Mouse (Mus musculus) stomach, embryonic 14.5 days (tissue): ENCODE results near the gene Rsph6a. TPM values are rescaled to one million over a fixed set of nuclear protein-coding genes. Genes with fewer than 3 reads are reported as not detected.

Experiments
- ATAC-seq: fragments of 200-750 bp; cut with Nextera tagmentation; 2 replicates; pipeline ENCODE4 v1.8.0; 2017; ENCODE audit warnings: low read depth, moderate TSS enrichment; ENCODE audit not compliant: insufficient number of reproducible peaks, insufficient read depth, low FRiP score
- H3K27ac ChIP-seq: fragments of 300-500 bp; sonication (generic); 2 replicates; pipeline ENCODE4 v1.5.1; 2014; ENCODE audit warnings: mild to moderate bottlenecking, low read length, moderate library complexity, mixed read lengths
- H3K27me3 ChIP-seq: fragments of 300-500 bp; sonication (generic); 2 replicates; pipeline ENCODE4 v1.6.1; 2014; ENCODE audit warnings: low read length, control low read depth, mixed read lengths; ENCODE audit not compliant: control insufficient read depth, insufficient read depth
- H3K36me3 ChIP-seq: fragments of 300-500 bp; sonication (generic); 2 replicates; pipeline ENCODE4 v1.6.1; 2014; ENCODE audit warnings: mild to moderate bottlenecking, control low read depth, low read length, moderate library complexity, mixed read lengths; ENCODE audit not compliant: control insufficient read depth, insufficient read depth
- H3K4me1 ChIP-seq: fragments of 300-500 bp; sonication (generic); 2 replicates; pipeline ENCODE4 v1.6.1; 2014; ENCODE audit warnings: low read length, control low read depth, mixed read lengths; ENCODE audit not compliant: control insufficient read depth, insufficient read depth
- H3K4me2 ChIP-seq: fragments of 300-500 bp; sonication (generic); replicated peaks from 2 replicates; pipeline ENCODE4 v1.6.1; 2014; ENCODE audit warnings: low read depth, low read length, control low read depth
- H3K4me3 ChIP-seq: fragments of 300-500 bp; sonication (generic); 2 replicates; pipeline ENCODE4 v1.5.1; 2014; ENCODE audit warnings: low read depth, low read length, control low read depth
- H3K9ac ChIP-seq: fragments of 300-500 bp; sonication (generic); replicated peaks from 2 replicates; pipeline ENCODE4 v1.6.1; 2014; ENCODE audit warnings: low read depth, mild to moderate bottlenecking, control low read depth, low read length, moderate library complexity, mixed read lengths
- H3K9me3 ChIP-seq: fragments of 300-500 bp; sonication (generic); 2 replicates; pipeline ENCODE4 v1.6.1; 2016; ENCODE audit warnings: low read depth, low read length, control low read depth; ENCODE audit not compliant: control insufficient read depth
- WGBS: fragments of 180-500 bp; shearing (Covaris S2); extraction: QIAGEN DNeasy Blood & Tissue Kit; methylation state at CpG from one replicate; pipeline ENCODE4 v1.1.7; 2014; 5-methylcytosine and 5-hydroxymethylcytosine counted together
- polyA plus RNA-seq: library from polyadenylated mRNA; unstranded; fragments of >200 nt; fragmentation: Nextera tagmentation; extraction: Ambion mirVana; gene quantifications from 2 replicates; pipeline ENCODE4 v1.2.1, GENCODE M21; 2014

The Rsph6a gene
- polyA plus RNA-seq, 1 experiment from 2014 or later, result not detected

DNA sequence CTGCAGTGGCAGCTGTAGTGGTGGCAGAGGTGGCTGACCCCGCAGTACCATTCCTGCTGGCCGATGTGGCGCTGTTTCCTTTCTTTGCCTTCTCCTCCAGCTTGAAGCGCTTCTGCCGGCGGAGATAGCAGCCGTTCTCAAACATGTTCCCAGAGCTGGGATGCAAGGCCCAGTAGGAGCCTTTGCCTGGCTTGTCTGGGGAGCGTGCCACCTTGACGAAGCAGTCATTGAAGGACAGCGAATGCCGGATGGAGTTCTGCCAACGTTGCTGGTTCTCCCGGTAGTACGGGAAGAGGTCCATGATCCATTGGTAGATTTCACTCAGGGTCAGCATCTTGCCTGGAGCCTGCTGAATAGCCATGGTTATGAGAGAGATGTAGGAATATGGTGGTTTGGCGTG lies 40.0 kb upstream of the Rsph6a start:
- Histone ChIP-seq H3K4me3 (no peak overlapping the region), H3K9me3 (no peaks in the 10 kb centered on the region), H3K4me1 (peaks cover 15% of the 10 kb centered on the region; the same call in 1 of the 2 replicates), H3K36me3 (no peaks in the 10 kb centered on the region), H3K4me2 (no peak overlapping the region), H3K27ac (no peak overlapping the region), H3K27me3 (no peaks in the 10 kb centered on the region), H3K9ac (no peak overlapping the region)
- 67% methylated on average over 15 of the region's 15 CpGs for WGBS
- no peak for ATAC-seq

GRCm38 (mm10) chr7:19016042-19016441 lies 38.4 kb upstream of the Rsph6a start:
- 83% methylated on average over 4 of the region's 4 CpGs for WGBS
- no peak overlapping the region for H3K4me2 ChIP-seq

DNA sequence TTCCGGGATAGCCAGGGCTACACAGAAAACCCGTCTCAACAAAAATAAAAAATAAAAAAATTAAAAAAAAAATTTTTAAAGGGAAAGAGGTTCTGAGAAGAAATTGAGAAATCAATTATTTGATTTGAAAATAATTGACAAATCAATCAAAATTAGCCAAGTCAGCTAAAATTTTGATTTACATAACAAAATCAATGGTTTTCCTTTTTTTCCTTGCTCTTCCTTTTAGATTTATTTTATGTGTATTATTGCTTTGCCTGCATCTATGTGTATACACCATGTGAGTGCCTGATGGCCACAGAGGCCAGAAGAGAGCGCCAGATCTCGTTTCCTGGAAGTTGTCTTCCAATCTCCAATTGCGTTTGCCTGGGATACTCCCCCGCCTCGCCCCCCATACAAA lies 36.6 kb upstream of the Rsph6a start:
- Histone ChIP-seq H3K36me3 (no peaks in the 10 kb centered on the region), H3K9me3 (no peaks in the 10 kb centered on the region), H3K27me3 (peaks cover 11% of the 10 kb centered on the region), H3K27ac (no peak overlapping the region), H3K4me1 (0 out of 2 replicates have a peak, but pooled peaks cover 3% of the 10 kb centered on the region), H3K4me2 (no peak overlapping the region), H3K4me3 (no peak overlapping the region), H3K9ac (no peak overlapping the region)
- WGBS, result 86% methylated on average over 7 of the region's 7 CpGs
- ATAC-seq, result no peak

More at GRCm38 (mm10) chr7:19016042-19016441, 38.4 kb upstream of the Rsph6a start:
- no peak overlapping the region for H3K27ac ChIP-seq
- H3K4me1 ChIP-seq, result peaks cover 14% of the 10 kb centered on the region; the same call in 1 of the 2 replicates
- ATAC-seq, result no peak
- H3K27me3 ChIP-seq, result no peaks in the 10 kb centered on the region
- no peak overlapping the region for H3K4me3 ChIP-seq
- H3K36me3 ChIP-seq, result no peaks in the 10 kb centered on the region
- no peaks in the 10 kb centered on the region for H3K9me3 ChIP-seq
- H3K9ac ChIP-seq, result no peak overlapping the region

DNA sequence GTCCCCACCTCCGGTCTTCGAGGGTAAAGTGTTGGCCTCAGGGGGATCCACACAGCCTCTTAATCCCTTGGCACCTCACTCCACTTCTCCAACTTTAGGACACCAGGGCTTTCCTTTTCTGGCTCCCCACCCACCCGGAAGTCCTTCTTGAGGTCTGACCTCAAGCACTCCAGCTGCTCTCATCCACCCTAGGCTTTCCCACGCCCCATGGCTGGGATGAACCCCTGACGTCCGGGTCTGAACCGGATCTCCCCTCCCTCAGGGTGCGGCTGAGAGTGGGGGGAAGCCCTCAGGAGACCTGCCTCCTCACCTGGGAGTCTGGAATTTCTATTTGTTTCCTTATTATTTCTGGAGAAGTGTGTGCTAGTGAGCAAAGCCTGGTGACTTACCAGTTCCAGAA lies 33.4 kb upstream of the Rsph6a start:
- Histone ChIP-seq H3K4me2 (peak overlapping the region; percentile 23; the same call in 1 of the 2 replicates), H3K4me1 (peaks cover 14% of the 10 kb centered on the region), H3K9ac (no peak overlapping the region), H3K27me3 (peaks cover 16% of the 10 kb centered on the region), H3K9me3 (no peaks in the 10 kb centered on the region), H3K27ac (no peak overlapping the region), H3K4me3 (peak overlapping the region; percentile 95; the same call in 1 of the 2 replicates), H3K36me3 (no peaks in the 10 kb centered on the region)
- no peak for ATAC-seq
- 9% methylated on average over 8 of the region's 8 CpGs for WGBS

DNA sequence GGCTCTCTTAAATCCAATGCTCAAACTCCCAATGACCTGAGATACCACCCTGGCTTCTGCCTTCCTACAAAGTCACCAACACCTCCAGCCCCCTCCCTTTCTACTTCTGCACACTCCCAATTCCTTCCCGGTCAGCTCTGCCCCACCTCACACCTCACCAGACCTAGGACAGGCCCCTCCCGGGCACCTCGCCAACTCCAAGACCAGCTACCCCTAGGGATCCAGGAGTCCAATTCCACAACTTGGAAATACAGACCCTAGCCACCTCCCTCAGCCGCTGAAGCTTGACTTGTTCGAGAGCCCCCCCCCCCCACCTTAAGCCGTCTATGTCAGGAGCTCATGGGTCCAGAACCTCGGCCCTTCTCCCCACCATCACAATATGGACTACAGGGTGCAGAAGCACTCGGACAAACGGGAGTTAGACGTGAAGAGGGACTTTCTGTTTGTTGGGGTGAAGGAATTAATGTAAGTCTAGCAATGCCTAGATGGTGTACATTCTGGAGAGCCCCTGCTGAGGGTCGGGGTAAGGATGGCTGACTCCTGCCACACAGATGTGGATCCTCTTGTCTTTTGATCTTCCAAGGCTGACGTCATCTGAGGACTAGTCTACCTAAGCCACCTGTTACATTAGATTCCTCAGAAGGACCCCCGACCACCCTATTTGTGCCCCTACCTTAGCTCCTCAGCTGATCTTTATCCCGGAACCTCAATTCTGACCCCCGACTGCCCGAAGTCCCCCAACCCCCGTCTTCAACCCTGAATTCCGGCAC lies 32.1 kb upstream of the Rsph6a start:
- H3K9me3 ChIP-seq, result no peaks in the 10 kb centered on the region
- ATAC-seq, result no peak
- peak overlapping the region; percentile 95 for H3K4me3 ChIP-seq
- peak overlapping the region; percentile 23; the same call in 1 of the 2 replicates for H3K4me2 ChIP-seq
- no peak overlapping the region; the same call in 1 of the 2 replicates for H3K9ac ChIP-seq
- H3K27ac ChIP-seq, result no peak overlapping the region; the same call in 1 of the 2 replicates
- H3K27me3 ChIP-seq, result peaks cover 16% of the 10 kb centered on the region
- peaks cover 14% of the 10 kb centered on the region for H3K4me1 ChIP-seq
- WGBS, result 46% methylated on average over 18 of the region's 18 CpGs
- no peaks in the 10 kb centered on the region for H3K36me3 ChIP-seq

DNA sequence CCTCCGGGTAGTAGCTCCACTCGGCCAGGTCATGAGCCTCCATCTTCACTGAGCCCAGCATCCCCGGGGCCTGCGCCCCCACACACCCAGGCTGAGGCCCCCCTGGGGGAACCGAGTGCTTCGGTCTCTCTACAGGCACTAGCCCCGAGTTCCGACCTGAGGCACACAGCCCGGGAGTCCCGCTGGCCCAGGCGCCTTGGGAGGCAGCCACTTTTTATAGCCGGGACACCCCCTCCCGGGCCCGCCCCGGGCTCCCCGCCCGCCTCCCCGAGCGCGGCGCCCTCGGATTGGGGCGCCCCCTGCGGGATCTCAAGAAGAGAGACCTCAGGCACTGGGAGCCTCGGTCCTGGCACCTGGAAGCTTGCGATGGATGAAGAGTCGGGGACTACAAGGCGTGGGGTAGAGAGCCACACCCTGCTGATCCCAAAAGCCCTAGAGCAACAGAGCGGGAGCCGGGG lies 31.1 kb upstream of the Rsph6a start, which contains the start of gene Foxa3:
Gene Foxa3 (minus strand): TSS at position 182 of the 458 bp plus-strand sequence.
- Histone ChIP-seq H3K4me2 (peak within 1 kb of the TSS; percentile 59), H3K4me3 (peak within 1 kb of the TSS; percentile 95), H3K27me3 (peaks cover 16% of the 10 kb centered on the region), H3K9me3 (no peaks in the 10 kb centered on the region), H3K4me1 (peaks cover 14% of the 10 kb centered on the region), H3K36me3 (no peaks in the 10 kb centered on the region), H3K27ac (peak within 1 kb of the TSS; percentile 48), H3K9ac (peak within 1 kb of the TSS; percentile 92)
- 3% methylated on average over 30 of the region's 30 CpGs for WGBS
- peak; percentile 51 for ATAC-seq

DNA sequence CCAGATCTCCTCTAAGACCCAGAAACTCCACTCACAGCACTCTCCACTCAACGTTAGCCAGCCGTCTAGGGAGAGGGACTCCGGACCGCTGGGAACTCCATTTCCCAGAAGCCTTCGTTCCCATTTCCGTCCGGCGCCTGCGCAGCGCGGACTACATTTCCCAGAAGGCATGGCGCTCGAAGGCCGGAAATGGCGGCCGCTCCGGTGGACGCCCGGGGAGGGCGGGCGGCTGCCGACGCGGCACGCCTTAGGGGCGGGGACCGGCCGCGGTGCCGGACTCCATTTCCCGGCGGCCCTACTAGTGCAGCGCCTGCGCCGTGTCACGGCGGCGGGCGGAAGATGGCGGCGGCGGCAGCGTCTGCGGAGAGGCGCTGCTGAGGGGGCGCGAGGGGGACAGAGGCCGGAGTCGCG lies 30.4 kb upstream of the Rsph6a start, which contains the start of gene Sympk:
Gene Sympk (plus strand): TSS at position 282 of the 411 bp plus-strand sequence.
- peak within 1 kb of the TSS; percentile 59 for H3K4me2 ChIP-seq
- peak within 1 kb of the TSS; percentile 95 for H3K4me3 ChIP-seq
- peak; percentile 94 for ATAC-seq
- H3K27ac ChIP-seq, result peak within 1 kb of the TSS; percentile 48
- WGBS, result under 1% methylated on average over 50 of the region's 50 CpGs
- peaks cover 14% of the 10 kb centered on the region for H3K4me1 ChIP-seq
- peaks cover 6% of the 10 kb centered on the region for H3K36me3 ChIP-seq
- no peaks in the 10 kb centered on the region for H3K9me3 ChIP-seq
- H3K27me3 ChIP-seq, result peaks cover 16% of the 10 kb centered on the region
- peak within 1 kb of the TSS; percentile 92 for H3K9ac ChIP-seq

DNA sequence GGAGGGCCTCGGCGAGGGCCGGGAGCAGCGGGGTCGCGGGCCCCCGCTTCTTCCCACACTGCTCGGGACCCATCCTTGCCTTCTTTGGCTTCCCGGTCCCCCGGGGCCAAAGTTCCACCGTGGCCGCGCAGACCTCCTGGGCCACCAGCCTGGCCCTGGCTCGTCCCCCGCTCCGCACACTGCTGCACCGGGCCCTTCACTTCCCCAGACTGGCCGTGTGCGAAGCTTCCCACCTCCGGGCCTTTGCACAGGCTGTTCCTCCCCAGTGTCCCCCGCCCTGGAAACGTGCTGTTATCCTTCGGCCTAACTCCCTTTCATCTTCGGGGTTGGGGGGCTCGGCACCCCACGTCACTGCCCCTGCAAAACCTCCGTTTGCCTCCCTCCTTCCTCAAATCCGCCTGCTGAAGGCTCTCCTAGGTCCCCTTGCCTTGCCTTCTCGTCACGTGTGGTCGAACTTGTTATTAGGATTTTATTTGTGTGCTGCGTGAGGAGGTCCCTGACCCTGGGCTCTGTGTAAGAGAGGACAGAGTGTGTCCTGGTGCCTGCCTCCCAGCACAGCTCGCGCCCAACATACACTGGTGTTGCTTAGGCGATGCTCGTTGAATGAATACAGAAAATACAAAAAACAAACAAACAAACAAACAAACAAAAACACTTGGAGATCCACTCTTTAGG lies 29.8 kb upstream of the Rsph6a start:
- peaks cover 14% of the 10 kb centered on the region for H3K4me1 ChIP-seq
- peak; percentile 15; the same call in 1 of the 2 replicates for ATAC-seq
- no peaks in the 10 kb centered on the region for H3K9me3 ChIP-seq
- WGBS, result 1% methylated on average over 34 of the region's 36 CpGs
- H3K4me2 ChIP-seq, result peak overlapping the region; percentile 59
- H3K27ac ChIP-seq, result peak overlapping the region; percentile 48; the same call in 1 of the 2 replicates
- H3K9ac ChIP-seq, result peak overlapping the region; percentile 92
- H3K4me3 ChIP-seq, result peak overlapping the region; percentile 95
- H3K27me3 ChIP-seq, result peaks cover 16% of the 10 kb centered on the region
- H3K36me3 ChIP-seq, result peaks cover 12% of the 10 kb centered on the region
